Mouse (Mus musculus): Measurements from ENCODE around the gene Olfr103.

The Olfr103 gene

DNA sequence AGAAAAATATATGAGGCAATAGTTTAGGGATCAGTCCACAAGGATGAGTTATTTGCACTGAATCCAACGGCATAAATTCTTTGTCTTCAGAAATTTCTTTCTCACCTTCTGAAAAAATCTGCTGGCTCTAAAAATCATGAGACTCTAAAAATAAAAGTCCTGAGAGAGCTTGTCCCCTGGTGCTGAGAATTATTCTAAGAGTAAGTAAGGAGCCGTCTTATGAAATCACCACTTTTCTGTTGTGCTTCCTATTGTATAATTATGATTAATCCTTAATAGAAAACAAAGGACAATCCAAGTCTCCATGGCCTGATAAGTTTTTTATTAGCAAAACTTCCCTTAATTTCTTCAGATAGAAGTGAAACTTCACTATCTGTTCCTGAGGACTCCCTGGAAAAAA is at the start of gene Olfr103:
TSS of gene Olfr103 (minus strand) at position 101 of the 400 bp plus-strand sequence.
- no peak for DNase-seq (ENCODE audit: low read depth)

DNA sequence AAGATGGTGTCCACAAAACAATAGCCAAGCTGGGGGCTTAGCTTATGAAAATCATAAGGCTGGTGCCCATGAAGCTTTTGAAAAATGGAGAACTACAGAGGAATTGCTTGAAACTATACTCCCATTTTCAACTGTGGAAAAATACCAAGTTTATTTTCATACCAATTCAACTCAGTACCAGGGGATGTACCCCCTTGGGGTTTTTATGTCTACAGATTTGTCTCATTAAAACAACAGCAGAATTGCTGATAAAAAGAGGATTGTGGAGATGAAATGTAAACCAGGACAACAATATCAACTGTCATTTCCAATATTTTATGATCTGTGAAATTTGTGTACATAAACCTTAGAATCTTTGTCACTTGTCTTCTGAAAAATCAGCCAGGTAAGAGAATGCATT is 39.2 kb upstream of the Olfr103 start, which contains the start of gene Olfr105-ps:
TSS of gene Olfr105-ps (plus strand) at position 301 of the 400 bp plus-strand sequence.
- no peak for DNase-seq (ENCODE audit: low read depth)

DNA sequence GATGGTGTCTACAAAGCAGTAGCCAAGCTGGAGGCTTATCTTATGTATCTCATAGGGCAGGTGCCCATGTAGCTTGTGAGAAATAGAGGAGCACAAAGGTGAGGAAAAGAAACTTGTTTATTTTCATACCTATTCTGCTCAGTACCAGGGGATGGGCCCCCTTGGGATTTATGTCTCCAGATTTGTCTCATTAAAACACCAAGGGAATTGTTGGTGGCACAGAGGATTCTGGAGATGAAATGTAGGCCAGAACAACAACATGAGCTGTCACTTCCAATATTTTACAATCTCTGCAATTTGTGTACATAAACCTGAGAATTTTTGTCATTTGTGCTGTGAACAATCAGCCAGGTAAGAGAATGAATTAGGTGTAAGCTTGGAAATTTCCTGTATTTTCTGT is 19.8 kb upstream of the Olfr103 start, which contains the start of gene Olfr104-ps:
TSS of gene Olfr104-ps (plus strand) at position 301 of the 400 bp plus-strand sequence.
- no peak for DNase-seq (ENCODE audit: low read depth)

DNA sequence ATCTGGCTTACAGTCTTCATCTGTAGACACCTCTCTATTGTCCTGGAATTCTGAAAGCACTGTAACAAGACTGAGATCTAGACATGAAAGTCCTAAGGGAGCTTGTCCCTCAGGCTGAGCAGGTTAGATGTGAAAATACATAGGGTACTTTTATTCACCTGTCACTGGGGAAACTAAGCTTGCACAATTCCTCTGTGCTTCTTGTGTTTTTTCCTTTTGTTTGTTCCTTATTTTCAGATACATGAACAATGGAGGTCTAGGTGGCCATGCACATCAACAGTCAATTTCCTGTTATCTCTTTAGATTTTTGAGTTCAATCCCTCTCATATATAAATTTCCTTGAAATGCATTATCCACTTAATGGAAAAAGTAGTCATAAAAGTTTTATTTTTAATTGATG is 22.5 kb downstream of the Olfr103 start, which contains the start of gene Olfr102:
TSS of gene Olfr102 (minus strand) at position 101 of the 400 bp plus-strand sequence.
- DNase-seq (ENCODE audit: low read depth): no peak

DNA sequence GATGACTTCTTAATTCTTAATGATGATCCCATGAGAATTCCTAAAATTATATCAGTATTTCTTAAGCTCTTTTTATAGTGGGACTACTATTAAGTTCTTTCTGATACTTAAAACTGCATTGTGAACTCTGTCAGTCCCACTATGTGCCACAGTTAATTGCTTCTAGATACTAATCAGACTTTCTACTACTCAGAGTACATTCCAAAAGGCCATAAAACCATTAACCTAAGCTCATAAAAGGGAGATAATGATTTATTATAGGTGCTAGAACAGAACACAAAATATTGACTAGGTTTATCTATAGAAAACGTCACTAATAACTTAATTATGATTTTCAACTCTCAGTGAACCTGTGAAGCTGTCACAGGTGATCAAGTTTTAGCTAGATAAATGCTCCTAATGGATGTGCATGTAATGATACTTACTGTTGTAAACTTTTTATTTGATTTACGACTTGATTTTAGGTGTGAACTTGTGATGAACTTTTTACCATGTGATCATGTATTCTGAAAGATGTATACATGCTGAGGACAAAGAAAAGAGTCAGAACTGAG is 29.3 kb downstream of the Olfr103 start:
- no peak for DNase-seq (ENCODE audit: low read depth)

DNA sequence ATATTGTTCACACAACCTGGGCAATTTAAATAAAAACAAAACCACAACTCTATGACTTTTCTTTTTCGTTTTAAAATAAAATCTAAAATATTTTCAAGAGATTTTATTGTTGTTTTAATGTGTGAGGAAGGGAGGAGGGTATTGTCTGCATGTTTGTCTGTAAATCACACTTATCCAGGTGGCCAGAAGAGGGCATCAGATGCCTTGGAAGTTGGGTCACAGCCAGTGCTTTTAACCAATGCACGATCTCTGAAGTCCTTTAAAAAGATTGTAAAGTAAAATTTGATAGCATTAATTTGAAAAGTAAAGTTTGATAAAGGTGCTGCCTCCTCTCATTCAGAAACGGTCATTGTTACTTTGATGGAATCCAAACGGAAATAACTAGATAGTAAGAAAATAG is 31.0 kb downstream of the Olfr103 start:
- no peak for DNase-seq (ENCODE audit: low read depth)

DNA sequence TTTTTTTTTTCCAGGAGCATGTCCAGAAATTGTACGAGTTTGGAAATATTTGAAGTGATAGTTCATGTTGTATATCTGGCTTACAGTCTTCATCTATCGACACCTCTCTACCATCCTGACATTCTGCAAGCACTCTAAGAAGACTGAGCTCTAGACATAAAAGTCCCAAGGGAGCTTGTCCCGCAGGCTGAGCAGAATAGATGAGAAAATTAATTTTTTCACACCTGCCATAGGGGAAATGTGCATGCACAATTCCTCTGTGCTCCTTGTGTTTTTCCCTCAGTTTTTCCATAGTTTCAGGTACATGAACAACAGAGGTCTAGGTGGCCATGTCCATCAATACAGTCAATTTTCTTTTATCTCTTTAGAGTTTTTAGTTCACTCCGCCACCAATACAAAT is 35.3 kb downstream of the Olfr103 start, which contains the start of gene Olfr101:
TSS of gene Olfr101 (minus strand) at position 101 of the 400 bp plus-strand sequence.
- no peak for DNase-seq (ENCODE audit: low read depth)

All from fibroblast of lung, adult 2 months (primary cell).